Mouse (Mus musculus): ENCODE measurements around the gene Fam151b. TPM values are rescaled to one million over a fixed set of nuclear protein-coding genes. Genes with fewer than 3 reads are reported as not detected.
A peak's percentile ranks its signal among the peaks of the same experiment; 100 is the strongest.

Gene Fam151b
- polyA plus RNA-seq, 1 experiment from 2014 or later = not detected

- H3K27ac ChIP-seq (ENCODE audit: low read depth, low read length) = no peak overlapping the region
- peaks cover 6% of the 10 kb centered on the region; the same call in 1 of the 2 replicates for H3K4me1 ChIP-seq (replicated peaks; ENCODE audit: control insufficient read depth, insufficient read depth, low read length)
- WGBS = 53% methylated on average over 4 of the region's 4 CpGs
- no peak overlapping the region for H3K9ac ChIP-seq (ENCODE audit: low read length)
- DNase-seq (ENCODE audit: low spot score) = no peak
- no peak overlapping the region for H3K4me2 ChIP-seq (ENCODE audit: low read depth, low read length, severe bottlenecking)
- H3K9me3 ChIP-seq (ENCODE audit: control insufficient read depth, low read length) = no peaks in the 10 kb centered on the region
- peaks cover 39% of the 10 kb centered on the region for H3K27me3 ChIP-seq (ENCODE audit: control insufficient read depth, insufficient read depth, low read length)
- H3K4me3 ChIP-seq (ENCODE audit: low read depth, low read length) = no peak overlapping the region
- no peak for ATAC-seq (replicated peaks; ENCODE audit: low FRiP score)
- H3K36me3 ChIP-seq (ENCODE audit: control insufficient read depth, insufficient read depth, low read length) = no peaks in the 10 kb centered on the region
Observed at GRCm38 (mm10) chr13:92427351-92427855, 56.4 kb downstream of the Fam151b start.

- peak overlapping the region; percentile 96 for H3K4me2 ChIP-seq (ENCODE audit: low read depth, low read length, severe bottlenecking)
- peak; percentile 63 for ATAC-seq (replicated peaks; ENCODE audit: low FRiP score)
- peaks cover 6% of the 10 kb centered on the region; the same call in 1 of the 2 replicates for H3K4me1 ChIP-seq (replicated peaks; ENCODE audit: control insufficient read depth, insufficient read depth, low read length)
- DNase-seq (ENCODE audit: low spot score) = peak; percentile 70
- no peaks in the 10 kb centered on the region for H3K9me3 ChIP-seq (ENCODE audit: control insufficient read depth, low read length)
- H3K36me3 ChIP-seq (ENCODE audit: control insufficient read depth, insufficient read depth, low read length) = no peaks in the 10 kb centered on the region
- under 1% methylated on average over 85 of the region's 92 CpGs for WGBS
- peak overlapping the region; percentile 43; the same call in 1 of the 2 replicates for H3K9ac ChIP-seq (ENCODE audit: low read length)
- peak overlapping the region; percentile 54 for H3K4me3 ChIP-seq (ENCODE audit: low read depth, low read length)
- no peak overlapping the region for H3K27ac ChIP-seq (ENCODE audit: low read depth, low read length)
- peaks cover 39% of the 10 kb centered on the region for H3K27me3 ChIP-seq (ENCODE audit: control insufficient read depth, insufficient read depth, low read length)
Observed at GRCm38 (mm10) chr13:92426294-92427051, 57.3 kb downstream of the Fam151b start.

- peak within 1 kb of the TSS; percentile 43; the same call in 1 of the 2 replicates for H3K9ac ChIP-seq (ENCODE audit: low read length)
- H3K27me3 ChIP-seq (ENCODE audit: control insufficient read depth, insufficient read depth, low read length) = peaks cover 39% of the 10 kb centered on the region
- no peaks in the 10 kb centered on the region for H3K36me3 ChIP-seq (ENCODE audit: control insufficient read depth, insufficient read depth, low read length)
- peak within 1 kb of the TSS; percentile 96 for H3K4me2 ChIP-seq (ENCODE audit: low read depth, low read length, severe bottlenecking)
- DNase-seq (ENCODE audit: low spot score) (peak; percentile 75), ATAC-seq (replicated peaks; ENCODE audit: low FRiP score) (peak; percentile 83)
- H3K9me3 ChIP-seq (ENCODE audit: control insufficient read depth, low read length) = no peaks in the 10 kb centered on the region
- peaks cover 6% of the 10 kb centered on the region; the same call in 1 of the 2 replicates for H3K4me1 ChIP-seq (replicated peaks; ENCODE audit: control insufficient read depth, insufficient read depth, low read length)
- H3K4me3 ChIP-seq (ENCODE audit: low read depth, low read length) = peak within 1 kb of the TSS; percentile 54
- WGBS = under 1% methylated on average over 52 of the region's 54 CpGs
- H3K27ac ChIP-seq (ENCODE audit: low read depth, low read length) = no peak within 1 kb of the TSS
Observed at GRCm38 (mm10) chr13:92425758-92426264, 58.0 kb downstream of the Fam151b start, which contains the start of gene Ankrd34b. Ankrd34b (plus strand) TSS chr13:92425896.

GRCm38 (mm10) chr13:92423711-92424110 is 60.1 kb downstream of the Fam151b start:
- ATAC-seq (replicated peaks; ENCODE audit: low FRiP score) (no peak), DNase-seq (ENCODE audit: low spot score) (no peak)
- Histone ChIP-seq H3K4me3 (ENCODE audit: low read depth, low read length) (no peak overlapping the region), H3K4me1 (replicated peaks; ENCODE audit: control insufficient read depth, insufficient read depth, low read length) (peaks cover 6% of the 10 kb centered on the region; the same call in 1 of the 2 replicates), H3K9ac (ENCODE audit: low read length) (no peak overlapping the region), H3K27me3 (ENCODE audit: control insufficient read depth, insufficient read depth, low read length) (peaks cover 39% of the 10 kb centered on the region), H3K9me3 (ENCODE audit: control insufficient read depth, low read length) (no peaks in the 10 kb centered on the region), H3K4me2 (ENCODE audit: low read depth, low read length, severe bottlenecking) (no peak overlapping the region), H3K27ac (ENCODE audit: low read depth, low read length) (no peak overlapping the region), H3K36me3 (ENCODE audit: control insufficient read depth, insufficient read depth, low read length) (no peaks in the 10 kb centered on the region)
- 65% methylated on average over 3 of the region's 3 CpGs for WGBS

- no peak overlapping the region for H3K4me3 ChIP-seq (ENCODE audit: low read depth, low read length)
- H3K36me3 ChIP-seq (ENCODE audit: control insufficient read depth, insufficient read depth, low read length) = no peaks in the 10 kb centered on the region
- ATAC-seq (replicated peaks; ENCODE audit: low FRiP score) = no peak
Observed at GRCm38 (mm10) chr13:92419630-92420029, 64.2 kb downstream of the Fam151b start.

GRCm38 (mm10) chr13:92410486-92410885 is 73.3 kb downstream of the Fam151b start:
- H3K4me3 ChIP-seq (ENCODE audit: low read depth, low read length) = no peak overlapping the region
- H3K27me3 ChIP-seq (ENCODE audit: control insufficient read depth, insufficient read depth, low read length) = no peaks in the 10 kb centered on the region
- no peaks in the 10 kb centered on the region for H3K9me3 ChIP-seq (ENCODE audit: control insufficient read depth, low read length)
- DNase-seq (ENCODE audit: low spot score) = no peak
- no peak overlapping the region for H3K4me2 ChIP-seq (ENCODE audit: low read depth, low read length, severe bottlenecking)
- no peaks in the 10 kb centered on the region for H3K36me3 ChIP-seq (ENCODE audit: control insufficient read depth, insufficient read depth, low read length)
- WGBS = 90% methylated on average over 2 of the region's 2 CpGs
- ATAC-seq (replicated peaks; ENCODE audit: low FRiP score) = no peak
- H3K4me1 ChIP-seq (replicated peaks; ENCODE audit: control insufficient read depth, insufficient read depth, low read length) = no peaks in the 10 kb centered on the region
- H3K9ac ChIP-seq (ENCODE audit: low read length) = no peak overlapping the region
- H3K27ac ChIP-seq (ENCODE audit: low read depth, low read length) = no peak overlapping the region

More at GRCm38 (mm10) chr13:92419630-92420029, 64.2 kb downstream of the Fam151b start:
- H3K27me3 ChIP-seq (ENCODE audit: control insufficient read depth, insufficient read depth, low read length) = peaks cover 4% of the 10 kb centered on the region
- no peak overlapping the region for H3K4me2 ChIP-seq (ENCODE audit: low read depth, low read length, severe bottlenecking)
- no peaks in the 10 kb centered on the region for H3K9me3 ChIP-seq (ENCODE audit: control insufficient read depth, low read length)
- H3K9ac ChIP-seq (ENCODE audit: low read length) = no peak overlapping the region
- whole genome bisulfite sequencing = 92% methylated on average over 11 of the region's 11 CpGs
- no peaks in the 10 kb centered on the region for H3K4me1 ChIP-seq (replicated peaks; ENCODE audit: control insufficient read depth, insufficient read depth, low read length)
- DNase-seq (ENCODE audit: low spot score) = no peak
- no peak overlapping the region for H3K27ac ChIP-seq (ENCODE audit: low read depth, low read length)

- ATAC-seq (replicated peaks; ENCODE audit: low FRiP score) = no peak
- no peak for DNase-seq (ENCODE audit: low spot score)
- H3K27ac ChIP-seq (ENCODE audit: low read depth, low read length) = no peak overlapping the region
Observed at GRCm38 (mm10) chr13:92403496-92403895, 80.3 kb downstream of the Fam151b start.

GRCm38 (mm10) chr13:92402063-92402462 is 81.8 kb downstream of the Fam151b start:
- 85% methylated on average over 2 of the region's 2 CpGs for WGBS
- Histone ChIP-seq H3K4me1 (replicated peaks; ENCODE audit: control insufficient read depth, insufficient read depth, low read length) (no peaks in the 10 kb centered on the region), H3K27ac (ENCODE audit: low read depth, low read length) (no peak overlapping the region), H3K9ac (ENCODE audit: low read length) (no peak overlapping the region), H3K36me3 (ENCODE audit: control insufficient read depth, insufficient read depth, low read length) (no peaks in the 10 kb centered on the region), H3K4me3 (ENCODE audit: low read depth, low read length) (no peak overlapping the region), H3K9me3 (ENCODE audit: control insufficient read depth, low read length) (no peaks in the 10 kb centered on the region), H3K4me2 (ENCODE audit: low read depth, low read length, severe bottlenecking) (no peak overlapping the region), H3K27me3 (ENCODE audit: control insufficient read depth, insufficient read depth, low read length) (no peaks in the 10 kb centered on the region)
- ATAC-seq (replicated peaks; ENCODE audit: low FRiP score) (no peak), DNase-seq (ENCODE audit: low spot score) (no peak)

More at GRCm38 (mm10) chr13:92403496-92403895, 80.3 kb downstream of the Fam151b start:
- no peak overlapping the region for H3K9ac ChIP-seq (ENCODE audit: low read length)
- 81% methylated on average over 3 of the region's 3 CpGs for WGBS
- H3K4me3 ChIP-seq (ENCODE audit: low read depth, low read length) = no peak overlapping the region
- H3K36me3 ChIP-seq (ENCODE audit: control insufficient read depth, insufficient read depth, low read length) = no peaks in the 10 kb centered on the region
- H3K9me3 ChIP-seq (ENCODE audit: control insufficient read depth, low read length) = no peaks in the 10 kb centered on the region
- H3K27me3 ChIP-seq (ENCODE audit: control insufficient read depth, insufficient read depth, low read length) = no peaks in the 10 kb centered on the region
- H3K4me2 ChIP-seq (ENCODE audit: low read depth, low read length, severe bottlenecking) = no peak overlapping the region
- no peaks in the 10 kb centered on the region for H3K4me1 ChIP-seq (replicated peaks; ENCODE audit: control insufficient read depth, insufficient read depth, low read length)
